Mouse (Mus musculus) hindbrain, embryonic 10.5 days (tissue): Measurements from ENCODE around the gene Nedd4. TPM values are rescaled to one million over a fixed set of nuclear protein-coding genes. Genes with fewer than 3 reads are reported as not detected.
"Not testable (repeated sequence)": the region's sequence is repeated elsewhere in the genome, so short reads cannot be mapped to it uniquely, and the experiment has no call there.

Source experiments
- DNase-seq: peaks from one replicate; pipeline ENCODE4 v3.0.0-alpha.2; 2017; ENCODE audit warnings: low spot score
- H3K27ac ChIP-seq: fragments of 300-500 bp; sonication (generic); 2 replicates; pipeline ENCODE4 v1.5.1; 2016; ENCODE audit warnings: mild to moderate bottlenecking, moderate library complexity
- H3K27me3 ChIP-seq: fragments of 300-500 bp; sonication (generic); 2 replicates; pipeline ENCODE4 v1.6.1; 2016; ENCODE audit warnings: mild to moderate bottlenecking; ENCODE audit not compliant: poor library complexity, insufficient read depth, severe bottlenecking
- H3K36me3 ChIP-seq: fragments of 300-500 bp; sonication (generic); 2 replicates; pipeline ENCODE4 v1.6.1; 2016; ENCODE audit warnings: mild to moderate bottlenecking, moderate library complexity
- H3K4me1 ChIP-seq: fragments of 300-500 bp; sonication (generic); replicated peaks from 2 replicates; pipeline ENCODE4 v1.6.1; 2016; ENCODE audit warnings: mild to moderate bottlenecking
- H3K4me3 ChIP-seq: fragments of 300-500 bp; sonication (generic); 2 replicates; pipeline ENCODE4 v1.5.1; 2016; ENCODE audit warnings: mild to moderate bottlenecking, moderate library complexity
- H3K9me3 ChIP-seq: fragments of 300-500 bp; sonication (generic); 2 replicates; pipeline ENCODE4 v1.6.1; 2016; ENCODE audit warnings: mild to moderate bottlenecking, moderate library complexity
- WGBS: fragments of 180-500 bp; shearing (Covaris S2); methylation state at CpG from one replicate; pipeline ENCODE4 v1.1.7; 2016; 5-methylcytosine and 5-hydroxymethylcytosine counted together
- polyA plus RNA-seq: library from polyadenylated mRNA; unstranded; fragments of >200 nt; fragmentation: Nextera tagmentation; extraction: Ambion mirVana; gene quantifications from 2 replicates; pipeline ENCODE4 v1.2.1, GENCODE M21; 2016

The Nedd4 gene
- polyA plus RNA-seq, 1 experiment from 2014 or later = 556 TPM

DNA sequence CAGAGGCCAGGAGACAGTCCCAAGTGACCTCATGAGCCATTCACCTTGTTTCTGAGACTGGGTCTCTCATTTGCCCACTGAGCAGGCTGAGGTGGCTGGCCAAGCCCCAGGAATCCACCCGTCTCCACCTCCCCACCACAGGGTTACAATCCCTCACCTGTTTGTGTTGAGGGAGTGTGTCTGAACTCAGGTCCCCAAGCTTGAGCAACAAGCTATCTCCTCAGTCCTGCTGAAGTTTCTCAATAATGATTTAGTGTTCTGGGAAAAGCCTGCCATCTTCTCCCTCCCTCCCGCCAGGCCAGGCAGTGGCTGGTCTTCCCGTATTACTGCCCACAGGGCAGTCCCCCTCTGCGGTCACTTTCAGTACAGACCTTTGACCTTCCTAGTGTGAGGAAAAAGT lies 5.7 kb upstream of the Nedd4 start:
- H3K9me3 ChIP-seq = no peaks in the 10 kb centered on the region
- WGBS = 14% methylated on average over 4 of the region's 4 CpGs
- peaks cover 69% of the 10 kb centered on the region for H3K4me1 ChIP-seq
- DNase-seq = no peak
- H3K36me3 ChIP-seq = no peaks in the 10 kb centered on the region
- H3K27me3 ChIP-seq = no peaks in the 10 kb centered on the region
- H3K4me3 ChIP-seq = no peak overlapping the region
- H3K27ac ChIP-seq = peak overlapping the region; percentile 71

DNA sequence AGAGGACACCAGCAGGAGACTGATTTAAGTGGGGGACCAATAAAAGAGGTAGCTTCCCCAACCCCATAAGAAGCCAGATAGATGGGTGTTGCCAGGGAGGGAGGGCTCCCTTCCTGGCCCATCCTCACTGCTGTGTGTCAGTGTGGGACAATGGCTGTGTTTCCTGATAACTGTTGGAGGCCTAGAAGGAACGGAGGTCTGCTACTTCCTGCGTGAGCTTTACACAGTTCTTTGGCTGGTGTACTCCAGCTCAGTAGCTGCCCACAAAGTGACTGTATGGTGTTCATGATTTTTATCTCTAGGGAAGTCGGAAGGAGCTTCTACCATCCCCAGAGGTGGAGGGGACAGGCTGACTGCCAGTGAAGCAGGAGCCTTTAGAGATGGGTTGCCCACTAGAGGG lies 5.2 kb upstream of the Nedd4 start:
- H3K4me3 ChIP-seq = no peak overlapping the region
- H3K27me3 ChIP-seq = no peaks in the 10 kb centered on the region
- H3K27ac ChIP-seq = peak overlapping the region; percentile 71
- 22% methylated on average over 3 of the region's 3 CpGs for WGBS
- peaks cover 71% of the 10 kb centered on the region for H3K4me1 ChIP-seq
- H3K9me3 ChIP-seq = no peaks in the 10 kb centered on the region
- no peak for DNase-seq
- H3K36me3 ChIP-seq = no peaks in the 10 kb centered on the region

DNA sequence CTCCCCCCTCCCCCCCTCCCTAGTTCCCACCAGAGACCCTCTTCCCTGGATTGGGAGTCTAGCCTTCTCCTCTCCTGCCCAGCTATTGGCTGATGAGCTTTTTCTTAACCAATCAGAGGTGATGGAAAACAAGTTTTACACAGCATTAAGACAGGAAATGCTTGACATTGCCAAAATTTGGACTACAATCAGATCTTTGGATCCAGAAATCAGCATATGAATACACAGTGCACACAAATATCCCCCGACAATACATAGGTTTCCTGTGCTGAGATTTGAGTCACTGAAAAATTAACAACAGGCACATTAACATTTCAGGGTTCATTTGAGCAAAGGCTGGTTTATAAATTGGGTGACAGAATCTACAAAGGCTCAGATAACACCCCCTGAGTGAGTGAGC lies 4.5 kb upstream of the Nedd4 start:
- H3K4me1 ChIP-seq = peaks cover 66% of the 10 kb centered on the region
- H3K27ac ChIP-seq = no peak overlapping the region
- H3K9me3 ChIP-seq = no peaks in the 10 kb centered on the region
- WGBS = 75% methylated on average over 1 of the region's 1 CpGs
- H3K27me3 ChIP-seq = no peaks in the 10 kb centered on the region
- DNase-seq = no peak
- no peak overlapping the region for H3K4me3 ChIP-seq
- H3K36me3 ChIP-seq = no peaks in the 10 kb centered on the region

DNA sequence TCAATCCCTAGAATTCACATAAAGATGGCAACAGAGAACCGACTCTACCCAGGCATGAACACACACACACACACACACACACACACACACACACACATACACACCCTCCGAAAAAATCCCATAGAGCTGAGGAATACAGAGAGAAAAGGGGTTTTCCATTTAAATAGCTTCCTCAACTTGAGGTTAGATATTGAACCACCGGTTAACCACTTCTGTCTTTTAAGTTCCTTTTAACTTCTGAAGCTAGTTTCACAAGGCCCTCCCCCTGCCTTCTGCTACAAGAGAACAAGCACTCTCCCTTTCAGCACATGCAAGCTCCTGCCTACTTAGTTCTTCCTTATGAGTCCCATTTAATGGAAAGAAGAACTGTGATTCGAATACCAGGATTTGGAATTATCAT lies 2.0 kb upstream of the Nedd4 start:
- H3K27me3 ChIP-seq = no peaks in the 10 kb centered on the region
- peaks cover 15% of the 10 kb centered on the region for H3K36me3 ChIP-seq
- H3K9me3 ChIP-seq = no peaks in the 10 kb centered on the region
- 72% methylated on average over 4 of the region's 4 CpGs for WGBS
- H3K4me3 ChIP-seq = no peak overlapping the region
- 0 out of 2 replicates have a peak overlapping the region, but pooled peaks have one; percentile 45 for H3K27ac ChIP-seq
- no peak for DNase-seq
- peaks cover 65% of the 10 kb centered on the region for H3K4me1 ChIP-seq

DNA sequence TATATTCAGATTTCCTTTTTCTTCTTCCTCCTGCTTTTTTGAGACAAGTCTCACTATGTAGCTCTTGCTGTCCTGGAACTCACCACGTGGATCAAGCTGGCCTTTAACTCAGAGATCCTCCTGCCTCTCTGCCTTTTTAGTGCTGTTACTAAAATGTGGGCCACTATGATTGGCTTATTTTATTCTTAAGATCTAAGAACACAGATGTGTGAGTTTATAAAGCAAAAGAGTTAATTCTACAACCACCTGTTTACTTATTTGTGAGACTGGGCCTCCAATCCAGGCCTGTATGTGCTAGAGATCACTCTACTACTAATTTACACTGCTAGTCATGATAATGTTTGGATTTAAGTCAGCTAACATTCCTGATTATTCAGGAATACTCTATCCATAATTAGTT lies 1.2 kb upstream of the Nedd4 start:
- 51% methylated on average over 1 of the region's 1 CpGs for WGBS
- H3K9me3 ChIP-seq = no peaks in the 10 kb centered on the region
- no peak for DNase-seq
- peaks cover 22% of the 10 kb centered on the region for H3K36me3 ChIP-seq
- peaks cover 64% of the 10 kb centered on the region for H3K4me1 ChIP-seq
- peak overlapping the region; percentile 87 for H3K4me3 ChIP-seq
- peak overlapping the region; percentile 98 for H3K27ac ChIP-seq
- H3K27me3 ChIP-seq = no peaks in the 10 kb centered on the region

DNA sequence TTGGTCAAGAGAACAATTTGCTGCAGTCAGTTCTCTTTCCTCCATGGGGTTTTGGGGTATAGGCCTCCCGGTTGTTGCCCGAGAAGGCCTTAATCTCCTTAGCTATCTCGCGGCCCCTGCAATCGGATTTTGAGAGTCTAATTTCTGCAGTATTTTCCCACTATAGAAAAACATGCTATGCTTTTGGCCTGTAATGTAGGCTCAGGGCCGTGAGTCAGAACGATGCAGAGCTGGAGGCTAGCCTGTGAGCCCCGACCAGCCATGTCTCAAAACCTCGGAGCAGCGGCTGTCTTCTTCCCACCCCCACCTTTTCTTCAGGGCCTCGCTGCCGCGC lies 618 bp upstream of the Nedd4 start:
- H3K4me3 ChIP-seq = peak overlapping the region; percentile 87
- H3K36me3 ChIP-seq = peaks cover 27% of the 10 kb centered on the region
- 2% methylated on average over 13 of the region's 13 CpGs for WGBS
- H3K9me3 ChIP-seq = no peaks in the 10 kb centered on the region
- DNase-seq = no peak
- H3K27me3 ChIP-seq = no peaks in the 10 kb centered on the region
- H3K4me1 ChIP-seq = peaks cover 58% of the 10 kb centered on the region
- H3K27ac ChIP-seq = peak overlapping the region; percentile 98

DNA sequence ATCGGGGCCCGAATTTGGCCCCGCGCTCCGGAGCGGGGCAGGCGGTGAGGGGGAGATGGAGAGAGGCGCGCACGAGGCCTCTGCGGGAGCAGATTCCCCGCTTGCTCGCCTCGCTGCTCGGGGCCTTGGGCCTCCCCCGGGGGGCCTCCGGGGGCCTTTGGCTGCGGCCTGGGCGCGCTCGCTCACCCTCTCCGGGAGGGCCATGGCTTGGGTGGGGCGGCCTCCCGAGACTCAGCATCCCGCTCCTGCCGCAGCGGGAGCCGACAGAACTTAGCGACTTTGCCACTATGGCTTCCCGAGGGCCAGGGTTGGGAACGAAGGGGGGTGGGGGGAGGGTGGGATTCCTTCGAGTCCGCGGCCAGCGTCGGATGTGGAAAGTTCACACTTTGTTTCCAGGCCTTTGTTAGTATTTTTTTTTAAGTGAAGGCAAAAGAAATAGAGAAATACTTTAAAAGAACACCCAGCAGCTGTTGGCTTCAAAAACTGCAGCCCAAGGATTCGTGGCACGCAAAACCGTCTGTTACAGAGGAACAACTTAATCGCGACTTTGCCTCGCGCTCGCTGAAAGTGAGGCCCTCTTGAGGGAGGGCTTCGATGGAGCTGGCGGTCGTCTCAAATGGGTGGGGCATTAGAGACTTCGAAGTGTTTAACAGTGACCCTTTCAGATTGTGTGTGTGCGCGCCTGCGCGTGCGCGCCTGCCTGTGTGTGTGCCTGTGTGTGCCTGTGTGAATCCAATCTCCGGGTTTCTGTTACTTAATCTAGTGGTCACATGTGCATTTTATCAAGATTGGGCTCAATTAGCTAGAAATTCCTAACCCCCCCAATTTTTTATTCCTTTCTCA lies 766 bp downstream of the Nedd4 start:
- H3K27me3 ChIP-seq = no peaks in the 10 kb centered on the region
- no peaks in the 10 kb centered on the region for H3K9me3 ChIP-seq
- WGBS = under 1% methylated on average over 55 of the region's 55 CpGs
- peak overlapping the region; percentile 98 for H3K27ac ChIP-seq
- peak overlapping the region; percentile 87 for H3K4me3 ChIP-seq
- peaks cover 44% of the 10 kb centered on the region for H3K4me1 ChIP-seq
- peak; percentile 86 for DNase-seq
- peaks cover 41% of the 10 kb centered on the region for H3K36me3 ChIP-seq

DNA sequence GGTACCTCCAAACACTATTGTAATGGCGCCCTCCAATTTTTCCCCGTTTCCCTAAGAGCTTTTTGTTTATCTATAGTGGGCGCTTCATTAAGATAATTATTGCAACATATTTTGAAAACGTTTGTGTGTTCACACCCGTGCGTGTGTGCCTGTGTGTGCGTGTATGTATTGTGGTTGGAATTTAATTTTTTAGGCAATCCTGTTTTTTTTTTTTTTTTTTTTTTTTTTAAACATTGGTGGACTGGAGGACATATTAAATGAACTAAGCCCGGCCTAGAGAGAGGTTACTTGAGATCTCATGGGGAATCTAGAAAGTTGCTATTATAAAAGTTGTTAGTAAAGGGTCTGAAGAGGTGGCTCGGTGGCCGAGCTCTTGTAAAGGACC lies 1.4 kb downstream of the Nedd4 start:
- H3K27me3 ChIP-seq = no peaks in the 10 kb centered on the region
- H3K27ac ChIP-seq = peak overlapping the region; percentile 98
- peaks cover 43% of the 10 kb centered on the region for H3K4me1 ChIP-seq
- H3K4me3 ChIP-seq = peak overlapping the region; percentile 87
- H3K36me3 ChIP-seq = peaks cover 46% of the 10 kb centered on the region
- DNase-seq = no peak
- 22% methylated on average over 10 of the region's 10 CpGs for WGBS
- no peaks in the 10 kb centered on the region for H3K9me3 ChIP-seq

DNA sequence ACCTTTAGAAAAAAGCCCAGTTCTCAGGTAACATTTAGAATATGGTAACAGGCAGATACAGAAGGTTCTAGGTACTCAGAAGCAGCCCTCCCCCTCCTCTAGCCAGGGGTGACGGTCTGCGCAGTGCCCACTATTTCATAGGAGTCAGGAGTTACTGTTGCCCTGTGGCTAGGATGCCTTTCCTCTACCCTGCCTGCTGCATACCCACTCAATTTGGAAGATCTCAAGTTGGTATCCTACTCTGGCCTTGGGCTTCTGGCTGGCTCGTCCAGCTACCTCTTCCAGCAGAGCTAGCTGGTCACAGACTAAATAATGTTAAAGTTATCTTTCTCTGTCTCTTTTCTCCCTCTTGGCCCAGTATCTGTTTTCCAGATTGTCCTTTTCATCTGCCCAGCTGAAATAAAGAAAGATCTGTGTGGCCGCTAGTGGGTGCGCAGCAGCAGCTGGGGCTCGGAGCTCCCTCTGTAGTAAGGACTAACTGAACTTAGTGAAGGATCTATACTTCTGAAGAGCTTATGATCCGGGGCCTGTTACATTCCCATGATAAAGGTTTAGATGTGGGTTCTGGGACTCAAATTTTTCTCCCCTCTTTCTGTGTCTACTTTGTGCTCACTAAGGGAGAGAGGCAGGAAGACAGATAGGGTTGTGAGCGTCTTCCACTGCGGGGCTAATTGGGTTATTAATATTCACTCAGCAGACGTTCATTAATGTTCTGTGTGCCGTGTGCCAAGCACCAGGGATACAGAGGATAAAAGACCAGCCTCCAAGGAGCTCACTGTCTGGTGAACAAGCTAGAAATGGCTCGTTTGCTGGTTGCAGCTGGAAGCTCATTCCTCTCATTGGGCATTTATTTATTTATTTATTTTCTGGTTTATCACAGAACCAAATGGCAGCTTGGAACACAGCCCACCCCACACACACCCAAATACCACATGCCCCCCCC lies 2.5 kb downstream of the Nedd4 start:
- 67% methylated on average over 12 of the region's 12 CpGs for WGBS
- Histone ChIP-seq H3K27ac (peak overlapping the region; percentile 98), H3K27me3 (no peaks in the 10 kb centered on the region), H3K4me3 (peak overlapping the region; percentile 87), H3K9me3 (no peaks in the 10 kb centered on the region), H3K36me3 (peaks cover 58% of the 10 kb centered on the region), H3K4me1 (peaks cover 40% of the 10 kb centered on the region)
- no peak for DNase-seq

DNA sequence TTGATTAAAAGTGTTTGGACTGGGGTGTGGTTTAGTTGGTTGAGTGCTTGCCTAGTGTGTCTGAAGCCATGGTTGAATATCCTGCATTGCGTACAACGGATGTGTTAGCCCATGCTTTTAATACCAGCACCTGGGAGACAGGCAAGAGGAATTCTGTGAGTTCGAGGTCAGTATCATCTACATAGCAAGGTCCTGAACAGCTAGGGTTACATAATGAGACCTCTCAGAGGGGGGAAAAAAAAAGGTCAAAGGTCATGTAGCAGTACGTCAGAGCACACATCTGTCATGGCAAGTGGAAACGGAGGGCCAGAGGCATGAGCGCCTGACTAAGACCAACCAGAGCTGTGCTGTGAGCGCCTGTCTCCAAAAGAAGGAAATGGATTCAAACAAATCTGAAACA lies 3.4 kb downstream of the Nedd4 start:
- peak; percentile 33 for DNase-seq
- H3K27me3 ChIP-seq = no peaks in the 10 kb centered on the region
- H3K27ac ChIP-seq = peak overlapping the region; percentile 53
- no peaks in the 10 kb centered on the region for H3K9me3 ChIP-seq
- H3K4me3 ChIP-seq = peak overlapping the region; percentile 87
- H3K36me3 ChIP-seq = peaks cover 66% of the 10 kb centered on the region
- H3K4me1 ChIP-seq = peaks cover 34% of the 10 kb centered on the region
- whole genome bisulfite sequencing = 42% methylated on average over 7 of the region's 7 CpGs

DNA sequence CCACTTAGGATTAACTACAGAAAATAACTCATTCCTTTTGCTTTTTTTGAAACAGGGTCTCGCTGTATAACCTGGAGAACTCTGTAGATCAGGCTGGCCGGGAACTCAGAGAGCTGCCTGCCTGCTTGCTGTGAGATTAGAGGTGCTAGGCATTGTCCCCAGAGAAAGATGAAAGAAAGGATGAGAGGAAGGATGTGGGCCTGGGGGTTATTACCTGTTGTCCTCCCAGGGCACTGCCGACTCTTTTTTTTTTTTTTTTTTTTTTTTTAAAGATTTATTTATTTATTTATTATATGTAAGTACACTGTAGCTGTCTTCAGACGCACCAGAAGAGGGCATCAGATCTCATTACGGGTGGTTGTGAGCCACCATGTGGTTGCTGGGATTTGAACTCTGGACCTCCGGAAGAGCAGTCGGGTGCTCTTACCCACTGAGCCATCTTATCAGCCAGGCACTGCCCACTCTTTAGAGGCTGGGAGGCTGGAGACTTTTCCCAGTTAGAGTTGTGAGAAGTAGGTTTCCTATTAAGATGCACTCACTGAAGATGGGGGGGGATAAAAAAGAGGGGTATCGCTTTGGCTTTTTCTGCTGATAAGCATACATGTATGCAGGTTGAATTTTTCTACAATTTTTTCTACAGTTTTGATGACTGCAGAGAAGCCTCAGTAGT lies 4.3 kb downstream of the Nedd4 start:
- not testable (repeated sequence) for H3K4me3 ChIP-seq, DNase-seq, H3K9me3 ChIP-seq, H3K27me3 ChIP-seq, H3K27ac ChIP-seq
- H3K36me3 ChIP-seq = peaks cover 73% of the 10 kb centered on the region
- 83% methylated on average over 8 of the region's 8 CpGs for WGBS
- peaks cover 26% of the 10 kb centered on the region for H3K4me1 ChIP-seq

DNA sequence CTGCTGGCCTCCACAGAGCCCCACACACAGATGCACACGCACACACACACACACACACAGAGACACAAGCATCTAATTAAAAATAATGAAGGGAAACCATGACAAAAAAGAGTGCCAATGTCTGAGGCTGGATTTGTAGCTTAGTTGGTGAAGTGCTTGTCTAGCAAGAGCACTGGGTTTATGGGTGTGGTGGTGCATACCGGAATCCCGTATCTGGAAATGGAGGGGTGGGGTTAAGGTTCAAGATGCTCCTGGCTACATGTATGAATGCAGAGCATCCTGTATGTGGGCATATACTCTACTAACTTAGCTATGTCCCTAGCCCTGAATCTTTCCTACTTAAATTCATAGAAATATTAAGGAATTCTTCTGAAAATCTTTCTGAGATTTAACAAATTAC lies 5.0 kb downstream of the Nedd4 start:
- Histone ChIP-seq H3K4me1 (peaks cover 25% of the 10 kb centered on the region), H3K36me3 (peaks cover 80% of the 10 kb centered on the region), H3K27ac (no peak overlapping the region), H3K27me3 (no peaks in the 10 kb centered on the region), H3K4me3 (no peak overlapping the region), H3K9me3 (no peaks in the 10 kb centered on the region)
- 86% methylated on average over 3 of the region's 3 CpGs for WGBS
- DNase-seq = no peak
